Mouse (Mus musculus) thymus, adult 18-20 months (tissue): Measurements from ENCODE around the gene Reep3.
A peak's percentile ranks its signal among the peaks of the same experiment; 100 is the strongest.
"Not testable (repeated sequence)": the region's sequence is repeated elsewhere in the genome, so short reads cannot be mapped to it uniquely, and the experiment has no call there.

ENCODE experiments used
- DNase-seq, 2 experiments: peaks; one replicate each; pipeline ENCODE4 v3.0.0; 2022; ENCODE audit warnings: mixed read lengths in 2 of 2

The Reep3 gene

DNA sequence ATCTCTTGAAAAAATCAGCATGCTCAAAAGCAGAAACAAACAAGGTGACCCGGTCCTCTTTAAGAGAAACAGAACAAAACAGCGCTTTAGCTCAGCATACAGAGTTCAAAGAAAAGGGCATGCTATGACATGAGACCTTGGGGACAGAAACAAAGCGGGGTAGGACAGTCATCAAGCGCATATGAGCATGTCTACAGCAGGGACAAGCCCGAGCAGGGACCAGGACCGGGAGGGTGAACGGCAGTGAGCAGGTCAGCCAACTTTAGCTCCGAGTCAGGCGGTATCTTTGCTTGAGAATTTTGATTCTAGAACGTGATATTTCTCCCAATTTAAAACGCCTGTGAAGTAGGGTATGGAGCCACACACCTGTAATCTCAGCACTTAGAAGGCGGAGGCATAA lies 86.2 kb downstream of the Reep3 start:
- no peak for DNase-seq

DNA sequence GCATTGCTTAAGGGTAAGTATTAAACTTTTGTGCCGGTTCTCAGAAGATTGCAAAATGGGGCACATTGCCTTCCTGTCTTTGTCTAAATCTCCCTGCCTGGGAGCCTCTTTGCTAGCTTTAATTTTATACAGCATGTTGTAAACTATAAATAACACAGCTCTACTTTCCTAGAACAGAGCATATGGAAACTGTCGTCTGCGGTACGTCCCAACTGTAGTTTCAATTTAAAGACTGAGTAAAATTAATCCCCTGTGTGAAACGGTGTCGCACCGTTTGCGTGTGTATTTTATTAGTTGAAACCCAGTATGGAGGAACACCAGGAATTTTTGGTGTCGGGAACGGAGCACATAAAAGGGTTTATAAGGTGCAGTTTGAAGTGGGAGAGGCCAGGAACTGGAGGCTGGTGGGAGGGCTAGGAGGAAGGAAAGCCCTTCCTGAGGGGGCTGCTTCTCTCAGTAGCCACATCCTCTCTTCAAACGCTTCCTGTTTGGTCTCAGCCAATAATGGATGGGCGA lies 92.2 kb downstream of the Reep3 start:
- peak in 1 of 2 experiments; percentile 24 for DNase-seq

DNA sequence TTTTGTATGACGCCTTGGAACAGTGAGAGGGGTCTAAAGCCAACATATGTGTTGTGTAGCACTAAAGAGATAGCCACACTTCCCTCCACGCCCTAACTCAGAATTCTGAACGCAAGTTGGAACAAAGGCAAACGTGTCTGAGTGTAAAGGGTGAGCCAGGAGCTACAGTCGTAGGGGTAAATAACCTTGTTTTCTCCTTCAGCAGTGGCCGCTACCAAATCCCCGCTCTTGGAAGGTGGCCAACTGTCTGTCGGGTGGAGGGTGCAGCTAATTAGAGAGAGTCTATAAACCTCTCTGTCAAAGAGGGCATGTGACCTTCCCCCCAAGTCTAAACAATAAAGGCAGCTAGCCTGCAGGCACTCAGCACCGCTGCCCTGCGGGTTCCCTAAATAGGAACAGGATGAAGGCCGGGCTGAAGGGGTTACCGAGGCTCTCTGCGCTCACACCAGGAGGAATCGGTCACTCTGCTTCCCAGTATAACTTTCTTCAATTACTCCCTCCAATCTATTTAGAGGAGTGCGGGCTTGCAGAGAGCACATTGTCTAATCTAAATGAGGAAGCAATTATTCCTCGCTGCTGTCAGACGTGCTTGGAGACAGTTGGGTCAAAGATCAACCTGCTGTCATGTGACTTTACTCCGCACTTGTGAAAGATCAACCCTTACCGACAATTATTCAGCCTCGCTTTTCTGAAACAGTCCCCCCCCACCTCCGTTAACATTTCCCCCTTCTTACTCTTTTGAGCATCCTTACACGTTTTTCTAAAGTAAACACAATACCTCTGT lies 92.8 kb downstream of the Reep3 start:
- DNase-seq: peak in 1 of 2 experiments; percentile 20

DNA sequence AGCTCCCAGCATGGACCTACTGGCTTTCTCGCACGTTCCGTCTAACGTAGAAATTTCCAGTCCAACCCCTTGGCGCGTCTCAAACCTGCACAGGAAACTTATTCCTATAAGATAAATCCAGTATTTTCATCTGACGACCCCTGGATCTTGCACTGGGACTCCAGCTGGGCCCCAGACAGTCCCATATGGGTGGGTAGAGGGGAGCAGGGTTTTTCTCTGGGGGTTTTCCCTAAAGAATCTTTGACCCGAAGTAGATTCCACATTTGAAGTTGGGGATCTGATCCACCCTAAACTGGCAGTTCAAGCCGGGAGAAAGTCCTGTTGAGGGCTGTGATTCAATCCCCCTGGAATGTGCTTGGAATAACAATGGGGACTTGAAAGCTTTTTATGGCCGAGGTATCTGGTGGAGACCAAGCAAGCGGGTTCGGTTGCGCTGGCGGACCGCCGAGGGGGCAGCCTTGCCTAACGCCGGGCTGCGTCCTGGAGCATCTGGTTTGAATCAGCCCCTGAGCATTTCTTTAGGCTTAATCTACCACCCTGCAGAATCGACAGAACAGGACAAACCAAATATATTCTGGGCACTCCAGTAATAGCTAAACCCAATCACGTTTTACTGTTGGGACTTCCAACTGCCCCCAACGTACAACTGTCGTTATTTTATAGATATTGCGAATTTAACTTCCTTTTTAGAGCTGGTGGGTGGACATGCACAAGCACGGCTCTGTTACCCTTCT lies 93.6 kb downstream of the Reep3 start:
- no peak for DNase-seq

DNA sequence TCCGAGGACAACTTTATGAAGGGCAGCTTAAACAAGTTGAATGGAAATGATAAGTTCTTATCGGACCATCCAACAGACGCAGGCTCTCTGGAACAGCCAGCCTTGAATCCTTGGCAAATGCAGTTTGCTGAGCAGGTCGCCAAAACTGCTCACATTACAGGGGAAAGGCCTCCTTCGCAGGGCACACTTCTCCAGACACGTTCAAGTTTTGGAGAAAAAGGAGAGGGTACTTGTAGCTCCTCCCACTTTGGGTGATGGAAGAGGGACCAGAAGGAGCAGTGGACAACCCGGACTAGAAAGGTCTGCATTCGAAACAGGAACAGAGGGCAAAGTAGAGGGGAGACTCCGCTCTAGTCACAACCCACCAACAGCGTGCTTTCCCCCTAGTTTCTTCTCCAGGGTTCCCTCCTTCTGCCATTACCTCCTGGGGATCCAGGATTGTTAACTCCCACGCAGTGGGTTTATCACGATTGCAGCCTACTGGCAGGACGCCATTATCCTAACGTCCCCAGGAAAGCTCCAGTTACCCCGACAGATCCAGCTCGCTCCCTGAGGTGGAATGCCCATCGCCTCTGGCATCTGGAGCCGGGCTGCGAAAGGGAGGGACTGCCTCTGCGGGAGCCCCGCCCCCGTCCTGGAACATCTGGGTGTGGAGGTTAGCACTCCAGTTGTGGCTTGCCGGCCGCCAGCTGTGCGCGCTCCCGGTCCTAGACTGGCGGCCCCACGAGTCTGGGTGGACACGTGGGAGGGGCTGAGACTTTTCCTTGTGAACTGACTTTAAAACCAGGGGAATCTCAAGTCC lies 94.3 kb downstream of the Reep3 start:
- peak; percentile 32 to 34 for DNase-seq

DNA sequence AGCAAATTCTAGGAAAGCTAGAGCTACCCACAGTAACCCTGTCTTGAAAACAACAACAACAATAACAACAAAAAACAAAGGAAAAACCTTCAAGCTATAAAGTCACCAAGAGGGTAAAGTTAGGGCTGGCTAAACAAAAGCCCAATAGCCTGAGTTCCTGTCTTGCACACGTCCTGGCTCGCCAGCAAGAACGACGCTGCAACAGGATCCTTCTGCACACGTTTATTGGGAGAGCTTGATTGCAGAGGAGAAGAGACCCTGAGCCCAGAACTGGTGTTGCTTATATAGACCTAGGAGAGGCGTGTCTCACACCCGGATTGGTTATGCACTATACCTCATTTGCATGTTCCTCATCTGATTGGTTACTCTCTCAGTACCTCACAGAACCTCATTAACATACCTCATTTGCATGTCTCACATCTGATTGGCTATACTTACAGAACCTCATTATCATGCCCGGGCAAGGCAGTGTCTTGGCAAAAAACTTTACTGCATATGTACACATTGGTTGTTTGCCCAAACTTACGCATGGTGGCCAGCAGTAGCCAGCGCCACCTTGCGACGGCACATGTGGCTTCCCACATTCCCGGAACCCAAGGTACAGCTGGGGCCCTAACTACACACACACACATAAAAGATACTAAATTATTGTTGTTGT lies 95.7 kb downstream of the Reep3 start:
- DNase-seq: not testable (repeated sequence)

DNA sequence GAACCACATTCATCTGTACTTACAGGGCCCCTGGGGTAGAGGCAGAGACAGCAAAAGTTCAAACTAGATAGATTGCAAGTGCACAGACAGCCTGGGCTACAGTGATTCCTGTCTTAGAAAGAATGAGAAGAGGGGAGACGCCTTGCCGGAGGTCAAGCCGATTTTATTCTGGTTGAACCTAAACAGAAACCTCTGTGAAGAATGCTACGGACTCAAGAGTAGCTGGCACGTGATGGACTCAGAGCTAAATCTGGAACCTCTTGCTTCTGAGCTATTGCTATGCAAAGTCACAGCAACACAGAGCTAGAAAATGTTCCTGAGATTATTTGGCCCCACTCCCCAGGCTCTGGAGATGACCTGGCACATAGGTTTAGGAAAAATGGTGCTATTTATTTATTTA lies 96.6 kb downstream of the Reep3 start:
- no peak for DNase-seq

DNA sequence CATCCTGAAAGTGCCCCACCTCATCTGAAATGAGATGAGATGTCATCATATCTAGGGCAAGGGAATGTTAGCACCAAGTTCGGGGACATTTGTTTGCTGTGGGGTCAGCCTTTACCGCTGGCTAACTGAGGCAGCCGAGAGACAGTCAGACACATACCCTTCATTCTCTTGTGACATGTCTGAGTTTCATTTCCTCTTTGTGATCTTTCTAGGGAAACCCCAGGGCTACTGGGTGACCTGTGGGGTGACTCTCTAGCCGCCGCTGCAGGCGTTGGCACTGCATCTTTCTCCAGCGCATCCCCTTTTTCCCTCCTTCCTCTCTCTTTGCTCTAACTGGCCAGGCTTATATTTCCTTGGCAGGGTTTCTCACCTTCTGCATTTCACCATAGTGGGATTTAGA lies 98.0 kb downstream of the Reep3 start:
- DNase-seq: no peak

DNA sequence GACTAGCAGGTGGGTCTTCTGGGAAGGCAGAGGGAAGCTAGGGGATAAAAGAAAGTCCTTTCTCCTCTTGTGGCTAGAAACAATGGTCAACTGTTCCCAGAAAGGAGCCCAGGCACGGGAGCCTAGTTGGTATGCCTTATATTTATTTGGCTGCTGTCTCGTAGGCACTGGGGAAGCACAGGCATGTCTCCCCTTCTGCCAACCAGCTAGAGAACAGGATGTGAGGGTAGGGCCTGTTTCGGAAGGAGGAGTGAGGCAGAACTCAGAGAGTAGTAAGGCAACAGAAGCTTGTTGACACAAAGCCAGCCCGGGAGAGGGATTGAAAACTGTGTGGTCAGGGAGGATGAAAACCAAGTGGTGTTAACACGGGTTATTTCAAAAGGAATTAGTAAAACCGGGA lies 101.6 kb downstream of the Reep3 start:
- DNase-seq: no peak

DNA sequence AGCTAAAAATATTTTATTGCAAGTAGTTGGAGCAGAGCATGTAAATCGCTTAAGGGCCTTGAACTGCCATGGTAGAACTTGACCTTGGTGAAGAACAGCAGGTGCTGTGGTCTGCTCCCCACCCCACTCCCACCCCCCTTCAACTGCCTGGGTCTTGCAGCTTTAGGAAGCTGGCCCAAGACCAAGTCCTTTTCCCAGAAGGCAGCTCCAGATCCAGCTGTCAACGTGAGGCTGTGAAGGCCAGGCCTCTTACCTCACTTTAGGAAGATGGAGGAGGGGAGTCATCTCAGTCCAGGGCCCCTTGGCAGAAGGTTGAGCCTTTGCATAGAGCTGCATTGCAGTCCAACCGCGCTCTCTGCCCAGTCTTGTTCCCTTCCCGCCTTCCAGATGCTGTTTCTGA lies 102.3 kb downstream of the Reep3 start:
- no peak for DNase-seq

DNA sequence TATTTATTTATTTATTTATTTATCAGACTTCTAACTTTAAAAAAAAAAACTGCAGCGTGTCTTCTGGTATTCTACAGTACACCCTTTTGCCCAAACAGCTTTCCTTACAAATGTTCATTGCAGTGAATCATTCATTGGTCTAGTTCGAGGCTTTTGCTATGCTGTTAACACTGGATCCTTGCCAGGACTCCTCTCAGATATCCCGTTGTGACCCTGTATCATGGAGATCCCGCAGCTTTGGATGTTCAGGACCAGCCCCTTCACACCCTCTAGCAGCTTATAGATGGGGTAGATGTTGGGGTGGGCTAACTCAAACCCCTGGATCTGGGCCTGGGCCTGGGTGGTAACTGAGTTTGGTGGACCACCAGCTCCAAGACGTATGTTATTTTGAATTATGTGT lies 104.2 kb downstream of the Reep3 start:
- no peak for DNase-seq

DNA sequence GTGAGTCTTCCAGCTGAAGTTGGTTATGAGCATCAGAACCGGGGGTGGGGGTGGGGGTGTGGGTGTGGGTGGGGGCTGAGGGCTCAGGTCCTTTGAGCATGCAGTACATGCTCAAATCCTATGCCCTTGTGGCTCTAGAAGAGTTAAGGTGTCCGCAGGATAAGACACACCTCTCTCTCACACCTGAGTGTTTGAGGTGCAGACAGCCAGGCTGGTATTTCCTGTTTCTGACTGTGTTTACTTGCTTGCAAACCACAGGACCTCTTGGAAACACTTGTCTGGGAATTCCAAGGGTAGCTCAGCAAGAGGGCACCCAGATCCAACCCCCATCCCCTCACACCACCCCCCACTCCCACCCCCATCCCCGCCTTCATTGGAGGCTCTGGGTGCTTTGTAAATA lies 106.2 kb downstream of the Reep3 start:
- no peak for DNase-seq

DNA sequence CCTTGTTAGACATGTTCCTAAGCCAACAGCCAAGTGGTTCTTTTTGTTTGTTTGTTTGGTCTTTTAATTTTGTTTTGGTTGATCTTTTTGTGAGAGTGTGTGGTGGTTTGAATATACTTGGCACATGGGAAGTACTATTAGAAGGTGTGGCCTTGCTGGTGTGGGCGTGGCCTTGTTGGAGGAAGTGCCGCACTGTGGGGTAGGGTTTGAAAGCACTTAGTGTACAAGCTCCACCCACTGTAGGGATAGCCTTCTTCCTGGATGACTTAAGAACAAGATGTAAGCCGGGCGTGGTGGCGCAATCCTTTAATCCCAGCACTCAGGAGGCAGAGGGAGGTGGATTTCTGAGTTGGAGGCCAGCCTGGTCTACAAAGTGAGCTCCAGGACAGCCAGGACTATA lies 113.7 kb downstream of the Reep3 start:
- no peak for DNase-seq

DNA sequence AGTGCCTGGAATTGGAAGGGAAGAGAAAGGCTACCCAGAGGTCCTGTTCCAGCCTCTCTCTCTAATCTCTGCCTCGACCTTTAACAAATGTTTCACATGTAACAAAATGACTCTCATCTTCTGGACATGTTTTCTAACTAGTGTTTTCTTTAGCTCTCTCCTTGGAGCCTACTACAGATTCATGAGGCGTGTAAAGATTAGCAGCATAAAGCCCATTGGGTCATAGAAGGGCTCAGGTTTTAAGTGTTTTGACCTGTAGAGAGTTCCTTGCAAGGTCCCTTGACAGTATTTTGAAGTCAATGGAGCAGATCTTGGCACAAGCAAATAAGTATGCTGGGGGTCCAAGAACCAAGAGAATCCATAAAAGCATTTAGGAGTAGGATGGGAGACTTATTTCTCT lies 118.5 kb downstream of the Reep3 start:
- no peak for DNase-seq

DNA sequence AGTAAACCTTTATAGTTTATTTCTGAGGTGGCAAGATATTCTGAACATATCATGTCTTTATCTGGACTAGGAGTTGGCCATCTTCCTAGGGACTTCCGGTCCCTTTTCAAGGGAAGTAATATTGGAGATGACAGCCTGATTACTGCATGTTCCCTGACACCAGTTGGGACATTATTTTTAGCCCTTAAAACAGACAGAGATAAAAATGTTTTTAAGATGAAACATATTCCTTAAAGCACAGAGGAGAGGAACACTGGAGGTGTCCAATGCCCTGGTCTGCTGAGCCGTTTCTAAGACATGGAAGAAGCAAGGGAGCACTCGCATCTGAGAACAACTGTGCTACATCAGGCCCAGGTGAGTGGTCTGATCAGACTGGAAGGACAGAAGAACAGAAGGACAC lies 119.7 kb downstream of the Reep3 start:
- no peak for DNase-seq

DNA sequence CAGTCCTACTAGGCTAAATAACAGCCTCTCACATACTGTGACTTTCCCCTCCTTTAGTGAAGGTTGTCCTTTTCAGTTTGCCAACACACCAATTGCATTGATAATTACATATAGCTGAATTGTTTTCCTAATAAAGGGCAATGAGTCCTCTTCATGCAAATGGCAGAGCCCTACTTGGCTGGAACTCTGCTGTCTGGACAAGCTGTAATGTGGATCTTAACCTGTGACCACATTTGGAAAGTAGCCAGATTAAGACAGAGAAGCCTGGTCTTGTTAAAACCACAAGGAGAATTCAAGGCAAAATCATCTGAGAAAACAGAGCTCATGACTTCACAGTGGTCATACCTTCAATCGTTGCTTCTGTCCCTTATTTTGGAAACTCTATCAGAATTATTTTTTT lies 121.3 kb downstream of the Reep3 start:
- DNase-seq: no peak

DNA sequence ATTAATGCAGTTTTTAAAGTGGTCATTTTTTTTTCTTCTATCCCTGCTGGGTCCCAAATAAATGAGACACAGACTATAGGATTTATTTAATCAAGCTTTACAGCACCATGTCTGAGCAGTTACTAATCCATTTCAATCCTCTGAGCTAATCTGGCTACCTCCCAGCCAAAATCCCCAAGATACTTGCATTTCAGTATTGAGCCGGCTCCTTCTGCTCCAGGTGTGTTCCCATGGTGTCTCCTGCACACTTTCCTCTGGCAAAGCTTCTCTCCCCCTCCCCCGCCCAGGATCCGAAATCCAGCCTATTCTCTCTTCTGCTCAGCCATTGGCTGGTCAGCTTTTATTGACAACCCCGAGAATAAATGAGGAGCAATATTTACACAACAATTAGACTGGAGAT lies 122.3 kb downstream of the Reep3 start:
- no peak for DNase-seq

DNA sequence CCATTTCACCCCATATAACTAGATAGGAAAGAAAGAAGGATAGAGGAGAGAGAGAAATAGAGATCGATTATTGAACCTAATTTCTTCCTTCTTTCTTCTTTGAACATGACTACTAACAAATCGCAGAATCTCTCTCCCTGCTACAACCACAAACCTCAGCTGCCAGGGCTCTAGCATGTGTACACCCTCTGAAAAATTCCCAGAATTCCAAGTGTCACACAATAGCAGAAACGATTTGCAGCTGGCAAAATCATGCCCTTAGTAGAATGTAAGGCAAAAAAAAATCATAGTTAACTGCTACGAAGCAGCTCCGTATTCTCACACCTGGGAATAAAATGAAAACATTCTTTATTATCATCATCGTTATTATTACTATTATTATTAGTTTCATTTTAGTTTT lies 122.9 kb downstream of the Reep3 start:
- DNase-seq: no peak

DNA sequence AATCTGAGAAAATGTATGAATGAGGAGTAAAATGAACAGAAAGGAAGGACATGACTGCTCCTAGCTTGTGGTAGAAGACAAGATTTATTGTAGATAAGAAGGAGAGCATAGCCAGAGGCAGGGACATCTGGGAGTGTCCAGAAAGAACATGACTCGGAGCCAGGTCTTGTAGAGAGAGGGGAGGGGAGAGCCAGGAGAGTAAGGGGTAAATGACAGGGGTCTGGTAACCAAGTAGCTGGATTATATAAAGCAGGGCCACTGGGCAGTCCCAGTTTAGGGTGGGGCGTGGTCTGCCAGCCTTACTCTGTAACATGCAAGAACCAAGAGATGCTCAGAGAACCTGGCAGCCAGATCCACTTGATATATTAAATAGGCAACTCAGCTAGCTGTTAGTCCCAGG lies 123.5 kb downstream of the Reep3 start:
- DNase-seq: no peak

DNA sequence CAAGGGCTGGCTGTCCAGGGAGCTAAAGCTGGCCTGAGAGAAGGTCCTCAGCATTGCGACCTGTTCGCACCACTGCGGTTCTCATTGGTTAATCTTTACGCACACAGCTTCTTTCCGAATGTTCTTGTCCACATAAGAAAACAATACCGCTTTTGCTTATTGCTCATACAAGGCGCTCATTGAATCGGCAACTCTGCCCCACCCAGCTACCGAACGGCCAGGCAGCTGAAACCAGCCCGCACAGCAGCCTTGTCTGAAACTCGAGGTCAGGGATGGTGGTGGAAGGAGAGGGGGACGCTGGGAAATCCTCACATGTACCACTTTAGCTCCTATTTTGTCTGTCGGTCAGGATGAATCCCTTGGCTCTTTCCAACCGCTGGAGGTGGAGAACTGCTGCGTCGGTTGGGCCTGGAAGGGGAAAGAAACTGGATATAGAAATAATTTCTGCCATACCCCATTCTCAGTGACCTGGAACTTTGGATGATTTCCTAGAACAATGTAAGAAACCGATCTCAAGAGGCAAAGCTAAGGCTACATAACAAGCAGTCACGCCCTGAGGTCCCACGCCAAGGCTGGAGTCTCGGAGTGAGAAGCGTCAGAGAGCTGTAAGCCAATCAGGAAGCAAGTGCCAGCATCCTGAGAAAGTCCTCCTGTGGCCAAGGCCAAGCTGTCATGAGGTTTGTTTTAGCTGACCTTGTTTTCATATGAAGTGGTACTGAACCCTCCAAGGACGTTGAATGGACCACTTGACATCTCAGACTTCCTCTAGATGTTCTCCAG lies 126.2 kb downstream of the Reep3 start:
- no peak for DNase-seq

DNA sequence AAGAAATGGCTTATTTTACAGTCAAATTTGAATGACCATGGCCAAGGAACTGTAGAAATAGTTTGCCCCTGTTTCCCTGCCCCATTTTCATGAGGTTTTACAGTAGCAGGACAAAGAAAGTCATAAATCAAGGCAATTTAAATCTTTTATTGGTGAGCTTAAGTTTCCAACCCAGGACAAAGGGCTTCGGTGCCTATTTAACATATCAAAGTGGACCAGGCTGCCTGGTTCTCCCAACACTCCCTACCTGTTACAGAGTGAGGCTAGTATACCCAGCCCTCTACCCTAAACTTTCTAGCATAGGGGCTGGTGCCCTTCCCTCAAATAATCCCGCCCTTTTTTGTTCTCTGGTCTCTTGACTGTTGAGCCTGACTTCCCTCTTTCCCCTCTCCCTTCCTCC lies 127.2 kb downstream of the Reep3 start:
- DNase-seq: no peak

DNA sequence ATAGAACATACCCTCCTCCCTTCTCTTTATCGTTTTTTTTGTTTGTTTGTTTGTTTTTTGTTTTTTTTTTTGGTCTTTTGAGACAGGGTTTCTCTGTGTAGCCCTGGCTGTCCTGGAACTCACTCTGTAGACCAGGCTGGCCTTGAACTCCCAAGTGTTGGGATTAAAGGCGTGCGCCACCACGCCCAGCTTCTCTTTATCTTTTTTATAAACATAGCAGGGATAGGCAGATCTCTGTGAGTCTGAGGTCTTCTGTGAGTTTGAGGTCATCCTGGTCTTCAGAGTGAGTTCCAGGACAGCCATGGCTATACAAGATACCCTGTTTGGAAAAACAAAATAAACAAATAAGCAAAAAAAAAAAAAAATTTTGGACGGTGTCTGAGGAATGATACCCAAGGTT lies 127.7 kb downstream of the Reep3 start:
- no peak for DNase-seq
